Mouse (Mus musculus): ENCODE measurements around the gene Gng3. TPM values are rescaled to one million over a fixed set of nuclear protein-coding genes. Genes with fewer than 3 reads are reported as not detected.
"Not testable (repeated sequence)": the region's sequence is repeated elsewhere in the genome, so short reads cannot be mapped to it uniquely, and the experiment has no call there.

Gene Gng3
- polyA plus RNA-seq, 1 experiment from 2014 or later = 1.3 TPM

DNA sequence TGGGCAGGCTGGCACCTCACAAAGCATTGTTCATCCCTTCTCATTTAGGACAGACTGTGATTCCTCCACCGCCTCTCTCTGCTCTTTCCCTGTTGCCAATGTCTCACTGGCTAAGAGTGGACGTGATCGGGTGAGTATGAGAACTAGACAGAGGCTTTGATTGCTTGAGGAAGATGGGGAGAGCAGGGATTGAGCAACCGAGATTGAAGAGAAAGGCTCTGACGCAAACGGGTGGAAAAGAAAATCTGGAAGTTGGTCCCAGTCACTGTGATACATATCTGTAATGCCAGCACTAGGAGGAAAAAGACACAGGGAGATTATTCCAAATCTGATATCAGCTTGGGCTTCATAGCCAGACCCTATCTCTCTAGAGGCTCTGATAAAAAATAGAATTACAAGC lies 4.0 kb upstream of the Gng3 start:
- Histone ChIP-seq H3K9ac (no peak overlapping the region), H3K4me3 (no peak overlapping the region), H3K27ac (no peak overlapping the region), H3K27me3 (no peaks in the 10 kb centered on the region), H3K4me1 (replicated peaks) (peaks cover 31% of the 10 kb centered on the region), H3K9me3 (replicated peaks) (no peaks in the 10 kb centered on the region), H3K4me2 (no peak overlapping the region), H3K36me3 (peaks cover 32% of the 10 kb centered on the region)
- ATAC-seq (replicated peaks; ENCODE audit: insufficient number of reproducible peaks, insufficient read depth, low FRiP score, low read depth) = no peak
- WGBS = 82% methylated on average over 6 of the region's 6 CpGs

DNA sequence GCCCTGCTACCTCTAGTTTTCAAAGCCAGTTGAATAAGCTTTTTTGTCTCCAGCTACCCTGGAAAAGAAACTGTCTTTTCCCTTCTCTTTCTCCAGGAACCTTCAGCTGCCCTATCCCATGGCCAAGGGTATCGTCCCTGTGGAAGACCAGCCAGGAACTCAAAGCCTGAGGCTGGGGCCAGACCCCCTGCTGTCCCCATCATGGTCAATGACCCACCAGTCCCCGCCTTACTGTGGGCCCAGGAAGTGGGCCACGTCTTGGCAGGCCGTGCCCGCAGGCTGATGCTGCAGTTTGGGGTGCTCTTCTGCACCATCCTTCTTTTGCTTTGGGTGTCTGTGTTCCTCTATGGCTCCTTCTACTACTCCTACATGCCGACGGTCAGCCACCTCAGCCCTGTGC lies 2.0 kb upstream of the Gng3 start:
- peak overlapping the region; percentile 68; the same call in 1 of the 2 replicates for H3K9ac ChIP-seq
- peak overlapping the region; percentile 64 for H3K4me3 ChIP-seq
- peak overlapping the region; percentile 84 for H3K4me2 ChIP-seq
- no peak overlapping the region for H3K27ac ChIP-seq
- H3K36me3 ChIP-seq = peaks cover 14% of the 10 kb centered on the region
- H3K9me3 ChIP-seq (replicated peaks) = no peaks in the 10 kb centered on the region
- H3K4me1 ChIP-seq (replicated peaks) = peaks cover 33% of the 10 kb centered on the region
- no peaks in the 10 kb centered on the region for H3K27me3 ChIP-seq
- no peak for ATAC-seq (replicated peaks; ENCODE audit: insufficient number of reproducible peaks, insufficient read depth, low FRiP score, low read depth)
- 93% methylated on average over 7 of the region's 7 CpGs for WGBS

DNA sequence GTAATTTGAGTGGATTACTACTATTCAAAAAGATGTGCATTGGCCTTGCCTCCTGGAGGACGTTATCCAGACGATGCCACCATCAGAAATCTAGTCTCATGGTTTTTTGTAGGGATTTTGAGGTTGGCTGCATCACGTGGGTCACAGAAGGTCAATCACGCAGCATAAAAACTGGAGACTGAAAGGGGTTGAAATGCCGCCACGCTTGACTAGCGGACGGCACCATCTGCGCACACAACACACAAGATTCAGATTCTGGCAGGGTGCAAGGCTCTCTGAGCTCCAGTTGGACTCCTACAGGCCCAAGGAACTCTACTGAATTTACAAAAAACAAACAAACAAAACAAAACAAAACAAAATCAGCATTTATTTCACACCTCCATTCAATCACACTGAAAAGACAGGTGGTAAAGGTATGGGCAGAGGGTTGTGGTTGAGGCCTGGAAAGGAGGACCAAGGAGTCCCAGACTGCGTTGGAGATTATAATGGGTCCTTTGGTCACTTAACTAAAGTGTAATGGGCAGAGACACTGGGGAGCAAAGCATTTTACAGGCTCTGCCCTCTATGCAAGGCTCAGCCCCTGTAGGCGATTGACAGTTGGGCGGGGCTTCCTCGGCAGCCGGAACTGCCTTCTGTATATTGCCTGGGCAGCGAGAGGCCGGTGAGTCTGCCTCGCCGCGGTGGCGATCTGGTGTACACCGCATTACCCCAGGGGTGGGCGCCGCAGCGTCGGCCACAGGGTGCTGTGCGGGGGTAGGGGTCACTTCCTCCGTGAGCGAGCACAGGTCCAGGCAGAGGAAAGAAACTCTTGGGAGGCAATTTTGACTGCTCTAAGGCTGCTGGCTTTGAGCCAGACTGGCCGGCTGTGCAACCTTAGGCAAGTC lies 1.2 kb upstream of the Gng3 start:
- no peaks in the 10 kb centered on the region for H3K27me3 ChIP-seq
- ATAC-seq (replicated peaks; ENCODE audit: insufficient number of reproducible peaks, insufficient read depth, low FRiP score, low read depth) = peak; percentile 36
- peak overlapping the region; percentile 64 for H3K4me3 ChIP-seq
- no peaks in the 10 kb centered on the region for H3K9me3 ChIP-seq (replicated peaks)
- H3K36me3 ChIP-seq = peaks cover 10% of the 10 kb centered on the region; the same call in 1 of the 2 replicates
- H3K27ac ChIP-seq = no peak overlapping the region
- peak overlapping the region; percentile 84 for H3K4me2 ChIP-seq
- 26% methylated on average over 29 of the region's 29 CpGs for WGBS
- H3K4me1 ChIP-seq (replicated peaks) = peaks cover 33% of the 10 kb centered on the region
- peak overlapping the region; percentile 68 for H3K9ac ChIP-seq

DNA sequence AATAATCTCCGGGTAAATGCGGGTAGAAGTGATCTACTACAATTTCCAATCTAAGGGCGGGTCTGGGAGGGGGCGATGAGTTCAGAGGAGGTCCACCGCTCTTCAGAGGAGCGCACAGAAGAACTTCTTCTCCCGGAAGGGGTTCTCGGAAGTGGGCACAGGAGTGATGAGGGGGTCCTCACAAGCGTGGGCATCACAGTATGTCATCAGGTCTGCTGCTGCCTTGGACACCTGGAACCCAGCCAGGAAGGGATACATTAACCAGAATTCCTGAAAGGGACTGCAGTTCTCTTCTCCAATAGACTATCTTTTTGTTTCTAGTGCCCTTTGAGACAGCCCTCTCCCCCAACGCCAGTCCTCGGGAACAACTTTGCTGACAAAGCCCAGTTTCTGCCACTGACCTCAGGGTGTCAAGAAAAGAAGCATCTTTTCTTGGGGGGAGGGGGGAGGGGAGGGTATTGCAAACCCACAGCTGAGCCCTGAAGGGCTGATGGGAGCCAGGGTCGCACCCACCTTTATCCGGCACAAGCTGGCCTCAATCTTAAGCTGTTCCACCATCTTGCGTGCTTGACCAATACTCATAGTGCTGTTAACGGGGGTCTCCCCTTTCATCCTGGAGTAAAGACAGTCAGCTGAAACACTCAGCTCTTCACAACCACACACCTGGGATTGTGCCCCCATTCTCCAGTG lies 808 bp downstream of the Gng3 start:
- Histone ChIP-seq H3K4me2 (peak overlapping the region; percentile 95), H3K4me3 (peak overlapping the region; percentile 65), H3K27me3 (no peaks in the 10 kb centered on the region), H3K27ac (peak overlapping the region; percentile 97), H3K36me3 (peaks cover 28% of the 10 kb centered on the region), H3K9ac (peak overlapping the region; percentile 76), H3K9me3 (replicated peaks) (no peaks in the 10 kb centered on the region), H3K4me1 (replicated peaks) (peaks cover 33% of the 10 kb centered on the region)
- 20% methylated on average over 15 of the region's 15 CpGs for WGBS
- no peak for ATAC-seq (replicated peaks; ENCODE audit: insufficient number of reproducible peaks, insufficient read depth, low FRiP score, low read depth)

DNA sequence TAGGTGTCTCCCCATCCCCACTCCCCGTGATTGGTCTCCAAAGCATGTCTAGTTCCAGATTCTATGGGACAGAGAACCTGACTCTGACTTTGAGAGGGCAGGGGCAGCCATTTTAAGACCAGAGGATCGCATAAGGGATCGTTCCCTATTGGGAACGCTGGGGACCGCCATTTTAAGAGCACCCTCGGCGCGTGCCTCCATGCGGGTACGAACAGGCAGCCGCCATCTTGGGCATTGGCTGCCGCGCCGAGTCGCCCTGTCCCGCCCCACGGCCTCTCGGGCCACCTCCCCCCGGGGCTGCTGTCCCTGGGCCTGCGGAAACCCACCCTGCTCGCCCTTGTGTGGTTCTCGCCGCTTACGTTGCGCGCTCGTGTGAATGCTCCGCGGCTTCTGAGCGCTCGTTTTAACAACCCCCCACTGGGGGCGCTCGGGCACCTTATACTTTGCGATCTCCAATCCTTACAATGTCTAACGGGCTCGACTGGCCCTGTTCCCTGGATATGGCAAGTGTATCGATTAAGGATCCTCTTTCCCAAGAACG lies 1.7 kb downstream of the Gng3 start, which contains the start of gene Bscl2:
Gene Bscl2 (plus strand): TSS at position 217 of the 541 bp plus-strand sequence.
- Histone ChIP-seq H3K4me3 (peak within 1 kb of the TSS; percentile 65), H3K9ac (peak within 1 kb of the TSS; percentile 76), H3K27me3 (no peaks in the 10 kb centered on the region), H3K4me2 (peak within 1 kb of the TSS; percentile 95), H3K9me3 (replicated peaks) (no peaks in the 10 kb centered on the region), H3K27ac (peak within 1 kb of the TSS; percentile 97), H3K4me1 (replicated peaks) (peaks cover 33% of the 10 kb centered on the region), H3K36me3 (peaks cover 29% of the 10 kb centered on the region)
- 1% methylated on average over 35 of the region's 38 CpGs for WGBS
- peak; percentile 65 for ATAC-seq (replicated peaks; ENCODE audit: insufficient number of reproducible peaks, insufficient read depth, low FRiP score, low read depth)

- not testable (repeated sequence) for H3K27me3 ChIP-seq; H3K9me3 ChIP-seq (replicated peaks); H3K4me2 ChIP-seq; H3K27ac ChIP-seq; ATAC-seq (replicated peaks; ENCODE audit: insufficient number of reproducible peaks, insufficient read depth, low FRiP score, low read depth); H3K9ac ChIP-seq; H3K4me3 ChIP-seq
- Histone ChIP-seq H3K4me1 (replicated peaks) (peaks cover 33% of the 10 kb centered on the region), H3K36me3 (peaks cover 36% of the 10 kb centered on the region)
- WGBS = 94% methylated on average over 10 of the region's 10 CpGs
Observed at GRCm38 (mm10) chr19:8836327-8836726, 2.7 kb downstream of the Gng3 start.

DNA sequence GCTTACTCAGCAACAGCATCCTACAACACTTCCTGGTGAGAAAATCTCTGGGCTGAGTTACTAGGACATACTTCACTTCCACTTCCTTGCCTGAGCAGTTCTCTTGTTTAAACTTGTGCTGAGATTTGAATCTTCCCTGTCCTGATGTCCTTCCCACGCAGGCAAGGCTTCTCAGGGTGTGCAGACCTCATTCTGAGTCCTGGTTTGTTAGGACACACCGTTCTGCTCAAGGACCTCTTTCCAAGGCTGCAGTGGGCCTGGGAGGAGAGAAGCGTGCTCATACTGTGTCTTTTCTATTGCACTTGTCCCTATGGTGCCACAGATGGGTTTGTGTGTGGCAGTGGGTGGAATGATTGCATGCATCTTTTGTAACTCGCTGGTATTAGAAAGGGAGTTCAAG lies 6.0 kb downstream of the Gng3 start:
- H3K4me2 ChIP-seq = no peak overlapping the region
- H3K27ac ChIP-seq = no peak overlapping the region
- WGBS = 94% methylated on average over 4 of the region's 4 CpGs
- no peak overlapping the region for H3K9ac ChIP-seq
- H3K9me3 ChIP-seq (replicated peaks) = no peaks in the 10 kb centered on the region
- H3K4me3 ChIP-seq = no peak overlapping the region
- no peak for ATAC-seq (replicated peaks; ENCODE audit: insufficient number of reproducible peaks, insufficient read depth, low FRiP score, low read depth)
- H3K27me3 ChIP-seq = no peaks in the 10 kb centered on the region
- H3K36me3 ChIP-seq = peaks cover 70% of the 10 kb centered on the region
- peaks cover 2% of the 10 kb centered on the region for H3K4me1 ChIP-seq (replicated peaks)

DNA sequence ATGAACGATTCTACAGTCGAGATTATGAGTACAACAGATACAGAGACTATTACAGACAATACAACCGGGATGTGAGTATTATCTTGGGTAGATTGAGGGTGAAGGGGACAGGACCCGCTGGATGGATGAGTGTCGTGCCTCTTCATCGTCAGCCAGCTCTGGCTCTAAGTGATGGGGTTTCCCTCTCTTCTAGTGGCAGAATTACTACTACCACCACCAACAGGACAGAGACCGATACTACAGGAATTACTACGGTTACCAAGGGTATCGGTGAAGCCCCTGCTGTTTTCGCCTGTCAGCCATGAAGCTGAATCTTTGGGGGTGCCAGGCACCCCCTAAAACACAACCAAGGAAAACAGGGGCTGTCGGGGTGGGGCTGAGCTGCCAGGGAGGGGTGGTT lies 7.7 kb downstream of the Gng3 start:
- Histone ChIP-seq H3K9me3 (replicated peaks) (no peaks in the 10 kb centered on the region), H3K4me3 (no peak overlapping the region), H3K27ac (no peak overlapping the region), H3K4me1 (replicated peaks) (no peaks in the 10 kb centered on the region), H3K4me2 (no peak overlapping the region), H3K9ac (no peak overlapping the region), H3K36me3 (peaks cover 87% of the 10 kb centered on the region), H3K27me3 (no peaks in the 10 kb centered on the region)
- no peak for ATAC-seq (replicated peaks; ENCODE audit: insufficient number of reproducible peaks, insufficient read depth, low FRiP score, low read depth)
- WGBS = 77% methylated on average over 11 of the region's 11 CpGs

- H3K27me3 ChIP-seq = no peaks in the 10 kb centered on the region
- 89% methylated on average over 8 of the region's 8 CpGs for WGBS
Observed at GRCm38 (mm10) chr19:8830664-8831063, 8.3 kb downstream of the Gng3 start.

DNA sequence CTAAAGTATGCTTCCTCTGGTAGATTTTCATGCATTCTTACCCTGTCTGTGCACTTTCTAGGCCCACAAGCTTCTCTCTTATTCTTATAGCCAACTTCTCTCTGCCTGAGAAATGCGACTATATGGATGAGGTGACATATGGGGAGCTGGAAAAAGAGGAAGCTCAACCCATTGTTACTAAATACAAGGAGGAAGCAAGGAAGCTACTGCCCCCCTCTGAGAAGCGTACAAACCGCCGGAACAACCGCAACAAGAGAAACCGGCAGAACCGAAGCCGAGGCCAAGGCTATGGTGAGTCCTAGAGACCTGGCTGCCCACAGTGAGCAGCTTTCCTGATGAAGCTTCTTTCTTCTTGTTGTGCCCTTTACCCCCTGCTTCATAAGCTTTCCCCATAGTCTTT lies 9.3 kb downstream of the Gng3 start, which contains the start of gene AC129217.1:
Gene AC129217.1 (plus strand): TSS at position 114 of the 400 bp plus-strand sequence.
- H3K4me2 ChIP-seq = no peak within 1 kb of the TSS
- H3K9ac ChIP-seq = no peak within 1 kb of the TSS
- no peaks in the 10 kb centered on the region for H3K4me1 ChIP-seq (replicated peaks)
- H3K27ac ChIP-seq = no peak within 1 kb of the TSS
- no peaks in the 10 kb centered on the region for H3K27me3 ChIP-seq
- no peaks in the 10 kb centered on the region for H3K9me3 ChIP-seq (replicated peaks)
- no peak within 1 kb of the TSS for H3K4me3 ChIP-seq
- ATAC-seq (replicated peaks; ENCODE audit: insufficient number of reproducible peaks, insufficient read depth, low FRiP score, low read depth) = no peak
- 85% methylated on average over 8 of the region's 8 CpGs for WGBS
- H3K36me3 ChIP-seq = peaks cover 99% of the 10 kb centered on the region

More at GRCm38 (mm10) chr19:8830664-8831063, 8.3 kb downstream of the Gng3 start:
- Histone ChIP-seq H3K4me3 (no peak overlapping the region), H3K9ac (no peak overlapping the region), H3K9me3 (replicated peaks) (no peaks in the 10 kb centered on the region), H3K4me2 (no peak overlapping the region), H3K27ac (no peak overlapping the region), H3K36me3 (peaks cover 93% of the 10 kb centered on the region), H3K4me1 (replicated peaks) (no peaks in the 10 kb centered on the region)
- ATAC-seq (replicated peaks; ENCODE audit: insufficient number of reproducible peaks, insufficient read depth, low FRiP score, low read depth) = no peak

- ATAC-seq (replicated peaks; ENCODE audit: insufficient number of reproducible peaks, insufficient read depth, low FRiP score, low read depth) = no peak
- H3K27ac ChIP-seq = no peak overlapping the region
- peaks cover 25% of the 10 kb centered on the region for H3K4me1 ChIP-seq (replicated peaks)
- H3K36me3 ChIP-seq = peaks cover 49% of the 10 kb centered on the region
- 67% methylated on average over 8 of the region's 8 CpGs for WGBS
- H3K9ac ChIP-seq = peak overlapping the region; percentile 19; the same call in 1 of the 2 replicates
- no peaks in the 10 kb centered on the region for H3K27me3 ChIP-seq
- H3K4me3 ChIP-seq = peak overlapping the region; percentile 20
- no peaks in the 10 kb centered on the region for H3K9me3 ChIP-seq (replicated peaks)
- peak overlapping the region; percentile 83 for H3K4me2 ChIP-seq
Observed at GRCm38 (mm10) chr19:8822696-8823095, 16.3 kb downstream of the Gng3 start.

All from heart, embryonic 15.5 days (tissue).